Mouse (Mus musculus): Measurements from ENCODE around the gene Gpx5.

GRCm38 (mm10) chr13:21260289-21260688 lies 32.2 kb downstream of the Gpx5 start:
- TF ChIP-seq CTCF (IDR thresholded peaks at IDR 0.05; ENCODE audit: low read depth, low read length) = no peak
- no peak for TF ChIP-seq TAL1 (conservative IDR thresholded peaks at IDR 0.05; ENCODE audit: low read depth, low read length)
- no peak for TF ChIP-seq GATA2 (IDR thresholded peaks at IDR 0.05; ENCODE audit: borderline replicate concordance, low read depth, low read length)
- TF ChIP-seq GATA1 (IDR thresholded peaks at IDR 0.05; ENCODE audit: borderline replicate concordance, low read length) = no peak
